Mouse (Mus musculus) brown adipose tissue, adult 24 weeks (tissue): ENCODE results near the gene Gm20479. TPM values are rescaled to one million over a fixed set of nuclear protein-coding genes. Genes with fewer than 3 reads are reported as not detected.
A peak's percentile ranks its signal among the peaks of the same experiment; 100 is the strongest.

Source experiments
- H3K27ac ChIP-seq: fragments of 200-500 bp; replicated peaks from 2 replicates; pipeline ENCODE4 v1.5.1; 2012; ENCODE audit warnings: low read depth, mild to moderate bottlenecking, low read length
- H3K4me1 ChIP-seq: fragments of 200-500 bp; 2 replicates; pipeline ENCODE4 v1.6.1; 2012; ENCODE audit warnings: low read length, mixed read lengths; ENCODE audit not compliant: control insufficient read depth, insufficient read depth, insufficient read length
- H3K4me3 ChIP-seq: fragments of 200-500 bp; 2 replicates; pipeline ENCODE4 v1.5.1; 2012; ENCODE audit warnings: low read depth, mild to moderate bottlenecking, low read length, moderate library complexity; ENCODE audit not compliant: insufficient read depth
- polyA plus RNA-seq: library from polyadenylated mRNA; stranded (reverse); fragments of >200 nt; gene quantifications from 2 replicates; pipeline ENCODE4 v1.2.4, GENCODE M21; 2012; ENCODE audit not compliant: missing spikeins, insufficient read depth, insufficient read length

The Gm20479 gene
- polyA plus RNA-seq, 1 experiment: 3.5 TPM

GRCm38 (mm10) chr7:27332353-27333199 is 24.6 kb downstream of the Gm20479 start:
- Histone ChIP-seq H3K4me1 (peaks cover 14% of the 10 kb centered on the region), H3K4me3 (peak overlapping the region; percentile 65), H3K27ac (peak overlapping the region; percentile 91)

DNA sequence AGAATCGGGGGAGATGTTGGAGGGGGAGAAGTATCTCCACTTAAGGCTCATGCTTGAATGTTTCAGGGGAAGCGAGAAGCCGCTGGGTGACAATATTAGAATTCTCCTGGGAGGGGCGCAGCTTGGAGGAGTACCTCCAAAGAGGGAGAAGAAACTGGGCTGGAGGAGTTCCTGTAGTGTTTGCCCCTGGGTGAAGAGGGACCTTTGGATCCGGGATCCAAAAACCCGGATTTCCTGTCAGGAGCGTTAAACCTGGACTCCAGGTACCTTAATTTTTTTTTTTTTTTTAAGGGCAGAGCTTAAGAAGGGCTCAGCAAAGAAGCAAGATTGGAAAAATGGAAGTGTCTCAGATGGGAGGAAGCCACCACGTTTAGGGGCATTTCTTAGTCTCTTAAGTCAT is 25.4 kb downstream of the Gm20479 start:
- Histone ChIP-seq H3K27ac (peak overlapping the region; percentile 65), H3K4me1 (peaks cover 14% of the 10 kb centered on the region), H3K4me3 (peak overlapping the region; percentile 65)

- Histone ChIP-seq H3K27ac (peak overlapping the region; percentile 65), H3K4me3 (peak overlapping the region; percentile 65), H3K4me1 (peaks cover 15% of the 10 kb centered on the region)
These were observed 25.7 kb downstream of the Gm20479 start for GRCm38 (mm10) chr7:27331541-27331851.

- H3K27ac ChIP-seq: peak overlapping the region; percentile 65
These were observed 26.3 kb downstream of the Gm20479 start for GRCm38 (mm10) chr7:27330709-27331540.

DNA sequence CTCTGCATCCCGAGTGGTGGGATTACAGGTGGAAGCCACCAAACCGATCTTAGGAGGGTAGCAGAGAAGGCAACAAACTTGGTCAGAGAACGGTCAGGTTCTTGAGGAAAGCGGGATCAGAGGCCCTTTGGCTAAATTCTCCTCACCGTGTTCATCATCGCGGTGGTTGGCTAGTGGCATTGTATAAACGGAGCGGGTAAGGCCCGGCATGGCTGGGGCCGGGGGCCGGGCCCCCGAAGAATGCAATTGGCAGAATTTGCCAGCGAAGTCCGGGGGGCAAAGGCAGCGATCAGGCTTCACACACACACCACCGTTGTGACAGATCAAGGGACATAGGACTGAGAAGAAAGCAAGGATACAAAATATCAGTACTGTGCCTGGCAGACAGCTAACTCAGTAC is 27.2 kb downstream of the Gm20479 start:
- peak overlapping the region; percentile 65; the same call in 1 of the 2 replicates for H3K4me3 ChIP-seq
- H3K4me1 ChIP-seq: peaks cover 24% of the 10 kb centered on the region
- no peak overlapping the region for H3K27ac ChIP-seq

More at GRCm38 (mm10) chr7:27330709-27331540, 26.3 kb downstream of the Gm20479 start:
- Histone ChIP-seq H3K4me3 (peak overlapping the region; percentile 65), H3K4me1 (peaks cover 20% of the 10 kb centered on the region)

DNA sequence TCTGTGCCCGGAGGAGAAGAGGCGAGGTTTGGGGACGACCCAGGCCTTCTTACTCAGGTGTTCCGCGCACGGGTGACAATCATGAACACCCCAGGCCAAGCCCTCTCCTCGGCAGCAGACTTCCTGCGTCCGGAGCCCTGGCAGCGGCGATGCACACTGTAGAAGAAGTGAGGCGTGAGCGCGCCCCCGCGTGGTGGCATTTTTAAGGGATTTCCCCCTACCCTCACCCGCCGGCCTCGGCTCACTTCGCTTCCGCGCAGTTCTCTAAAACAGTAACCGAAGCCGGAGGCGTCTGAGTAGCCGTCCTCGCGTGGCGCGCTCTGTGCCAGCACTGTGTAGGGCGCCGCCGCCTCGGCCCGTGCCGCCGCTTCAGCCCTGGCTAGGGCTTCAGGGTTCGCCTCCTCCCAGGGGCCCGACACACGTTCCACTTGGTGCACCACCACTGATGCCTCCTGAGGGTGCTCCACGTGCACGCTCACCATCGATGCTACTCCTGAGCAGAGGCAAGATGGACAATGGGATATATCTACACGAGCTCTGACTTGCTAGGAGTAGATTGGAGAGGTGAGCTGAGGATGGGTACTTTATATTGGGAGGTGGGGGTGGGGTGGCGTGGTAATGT is 27.8 kb downstream of the Gm20479 start:
- Histone ChIP-seq H3K4me1 (peaks cover 24% of the 10 kb centered on the region), H3K4me3 (peak overlapping the region; percentile 41), H3K27ac (peak overlapping the region; percentile 32; the same call in 1 of the 2 replicates)

GRCm38 (mm10) chr7:27328648-27329047 is 28.6 kb downstream of the Gm20479 start:
- H3K4me3 ChIP-seq: no peak overlapping the region
- peaks cover 24% of the 10 kb centered on the region for H3K4me1 ChIP-seq
- H3K27ac ChIP-seq: peak overlapping the region; percentile 32

- no peak overlapping the region for H3K4me3 ChIP-seq
- H3K27ac ChIP-seq: peak overlapping the region; percentile 48
- H3K4me1 ChIP-seq: peaks cover 24% of the 10 kb centered on the region
These were observed 29.1 kb downstream of the Gm20479 start for GRCm38 (mm10) chr7:27328161-27328560.

DNA sequence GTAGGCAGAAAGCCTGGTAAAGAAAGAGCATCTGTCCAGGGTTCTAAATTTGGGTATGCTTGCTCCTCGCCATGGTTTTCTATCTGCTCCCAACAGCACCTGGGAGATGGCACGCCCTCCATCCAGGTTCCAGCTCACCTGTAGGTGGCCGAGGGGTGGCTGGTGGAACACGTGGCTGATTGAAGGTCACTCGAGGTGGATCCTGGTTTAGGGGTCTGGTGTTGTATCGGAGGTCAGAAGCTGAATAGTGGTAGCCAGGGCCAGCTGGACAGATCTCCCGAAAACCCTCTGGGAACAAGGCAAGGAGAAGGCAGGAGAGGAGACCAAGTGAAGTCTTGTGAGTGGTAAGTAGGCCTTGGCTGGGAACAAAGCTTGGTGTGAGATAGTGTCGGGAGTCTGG is 29.7 kb downstream of the Gm20479 start:
- peaks cover 26% of the 10 kb centered on the region for H3K4me1 ChIP-seq
- H3K27ac ChIP-seq: no peak overlapping the region; the same call in 1 of the 2 replicates
- no peak overlapping the region for H3K4me3 ChIP-seq

DNA sequence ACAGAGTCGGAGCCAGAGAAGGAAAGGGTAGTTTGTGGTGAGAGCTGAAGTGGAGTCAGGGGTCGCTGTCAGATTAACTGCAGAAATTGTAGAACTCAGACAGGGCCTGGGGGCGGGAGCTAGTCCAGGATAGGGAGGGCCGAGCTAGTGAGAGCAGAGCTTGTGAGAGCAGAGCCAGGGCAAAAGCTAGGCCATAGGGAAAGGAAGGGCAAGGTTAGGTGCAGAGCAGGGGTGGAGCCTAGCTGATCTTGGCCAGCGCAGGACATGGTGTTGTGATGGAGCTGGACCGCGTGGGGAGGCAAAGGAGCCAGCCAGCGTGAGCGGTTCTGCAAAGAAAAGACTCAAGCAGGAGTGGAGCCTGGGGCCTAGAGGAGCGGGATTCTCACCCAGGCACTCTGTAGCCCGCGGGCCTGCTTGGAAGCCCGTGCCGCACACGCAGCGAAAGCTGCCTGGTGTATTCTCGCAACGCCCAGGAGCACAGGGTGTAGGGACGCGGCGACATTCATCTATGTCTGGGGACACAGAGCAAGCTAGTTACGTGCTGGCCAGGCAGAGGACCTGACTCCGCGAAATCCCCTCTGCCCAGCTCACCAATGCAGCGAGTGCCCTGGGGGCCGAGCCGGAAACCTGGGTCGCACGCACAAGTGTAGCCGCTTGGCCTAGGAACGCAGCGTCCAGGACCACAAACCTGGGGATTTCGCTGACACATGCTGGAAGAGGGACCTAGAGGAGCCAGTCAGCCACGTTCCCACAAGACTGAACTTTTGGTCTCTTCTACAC is 30.9 kb downstream of the Gm20479 start:
- Histone ChIP-seq H3K27ac (peak overlapping the region; percentile 72), H3K4me1 (peaks cover 27% of the 10 kb centered on the region), H3K4me3 (peak overlapping the region; percentile 39)

- Histone ChIP-seq H3K4me1 (peaks cover 27% of the 10 kb centered on the region), H3K27ac (peak overlapping the region; percentile 72), H3K4me3 (peak overlapping the region; percentile 40)
These were observed 31.5 kb downstream of the Gm20479 start for GRCm38 (mm10) chr7:27325697-27326096.

DNA sequence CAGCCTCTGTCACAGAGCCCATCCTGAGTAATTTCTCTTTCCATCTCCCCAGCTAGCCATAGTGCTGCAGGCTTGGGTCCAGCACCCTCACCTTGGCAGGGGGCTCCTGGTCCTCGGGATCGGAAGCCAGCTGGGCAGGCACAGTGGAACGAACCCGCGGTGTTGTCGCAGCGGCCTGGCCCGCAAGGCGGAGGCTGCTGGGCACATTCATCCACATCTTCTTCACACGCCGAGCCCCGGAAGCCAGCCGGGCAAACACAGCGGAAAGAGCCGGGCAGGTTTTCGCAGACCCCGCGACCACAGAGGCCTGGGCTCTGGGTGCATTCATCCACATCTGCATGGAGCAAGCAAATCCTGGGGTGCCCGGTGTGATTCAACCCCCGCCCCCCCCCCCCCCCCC is 32.3 kb downstream of the Gm20479 start:
- Histone ChIP-seq H3K4me3 (no peak overlapping the region), H3K27ac (no peak overlapping the region), H3K4me1 (peaks cover 27% of the 10 kb centered on the region)

- Histone ChIP-seq H3K4me3 (no peak overlapping the region), H3K4me1 (peaks cover 24% of the 10 kb centered on the region), H3K27ac (no peak overlapping the region)
These were observed 33.1 kb downstream of the Gm20479 start for GRCm38 (mm10) chr7:27324161-27324560.

- Histone ChIP-seq H3K4me3 (no peak overlapping the region), H3K4me1 (peaks cover 17% of the 10 kb centered on the region), H3K27ac (no peak overlapping the region)
These were observed 34.2 kb downstream of the Gm20479 start for GRCm38 (mm10) chr7:27323001-27323400.
